Mouse (Mus musculus) ovary, postnatal 10 days (tissue): ENCODE data around the gene Ubtf.

Experiments
- DNase-seq: peaks from one replicate; pipeline ENCODE4 v3.0.0; 2022; ENCODE audit warnings: low spot score

Ubtf gene

GRCm38 (mm10) chr11:102346926-102347325 is 27.4 kb upstream of the Ubtf start:
- DNase-seq = no peak

- DNase-seq = no peak
Observed at GRCm38 (mm10) chr11:102344458-102344857, 24.9 kb upstream of the Ubtf start.

- DNase-seq = no peak
Observed at GRCm38 (mm10) chr11:102342742-102343141, 23.2 kb upstream of the Ubtf start.

DNA sequence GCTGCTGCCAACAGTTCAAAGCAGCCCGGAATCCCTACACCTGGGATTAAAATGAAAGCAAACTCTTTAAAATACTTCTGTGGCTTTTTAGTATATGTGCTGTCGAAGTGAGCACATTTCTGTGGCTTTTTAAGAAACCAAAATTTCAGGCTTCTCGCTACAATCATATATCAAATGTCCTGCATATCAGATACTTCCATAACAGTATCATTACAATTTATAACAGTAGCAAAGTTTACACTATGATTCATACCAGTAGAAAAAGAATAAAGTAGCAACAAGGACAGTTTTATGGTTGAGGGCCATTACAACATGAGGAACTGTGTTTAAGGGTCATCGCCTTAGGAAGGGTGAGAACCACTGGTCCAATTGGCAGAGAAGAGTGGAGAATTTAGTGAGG is 21.6 kb upstream of the Ubtf start:
- no peak for DNase-seq

GRCm38 (mm10) chr11:102339624-102340023 is 20.1 kb upstream of the Ubtf start:
- DNase-seq = no peak

- DNase-seq = no peak
Observed at GRCm38 (mm10) chr11:102339195-102339594, 19.7 kb upstream of the Ubtf start.

DNA sequence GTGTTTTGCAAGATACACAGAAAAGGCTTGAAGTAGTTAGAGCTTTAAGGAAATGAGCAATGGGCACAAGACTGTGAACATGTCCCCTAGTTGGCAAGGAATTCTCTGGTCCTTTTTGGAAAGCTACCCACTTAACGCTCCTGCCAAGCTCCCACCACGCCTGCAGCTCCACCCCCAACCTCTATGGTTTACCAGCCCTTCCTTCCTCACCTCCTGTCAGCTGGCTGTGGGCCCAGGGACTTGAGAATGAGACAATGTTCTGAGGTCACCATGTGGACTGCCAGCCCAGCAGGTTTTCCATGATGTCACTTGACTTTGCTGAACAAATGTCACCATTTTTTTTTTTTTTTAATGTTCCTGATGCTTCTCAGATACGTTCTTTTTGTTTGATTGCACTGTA is 19.0 kb upstream of the Ubtf start:
- DNase-seq = no peak

GRCm38 (mm10) chr11:102337921-102338320 is 18.4 kb upstream of the Ubtf start:
- DNase-seq = no peak

- DNase-seq = no peak
Observed at GRCm38 (mm10) chr11:102336191-102336590, 16.6 kb upstream of the Ubtf start.

DNA sequence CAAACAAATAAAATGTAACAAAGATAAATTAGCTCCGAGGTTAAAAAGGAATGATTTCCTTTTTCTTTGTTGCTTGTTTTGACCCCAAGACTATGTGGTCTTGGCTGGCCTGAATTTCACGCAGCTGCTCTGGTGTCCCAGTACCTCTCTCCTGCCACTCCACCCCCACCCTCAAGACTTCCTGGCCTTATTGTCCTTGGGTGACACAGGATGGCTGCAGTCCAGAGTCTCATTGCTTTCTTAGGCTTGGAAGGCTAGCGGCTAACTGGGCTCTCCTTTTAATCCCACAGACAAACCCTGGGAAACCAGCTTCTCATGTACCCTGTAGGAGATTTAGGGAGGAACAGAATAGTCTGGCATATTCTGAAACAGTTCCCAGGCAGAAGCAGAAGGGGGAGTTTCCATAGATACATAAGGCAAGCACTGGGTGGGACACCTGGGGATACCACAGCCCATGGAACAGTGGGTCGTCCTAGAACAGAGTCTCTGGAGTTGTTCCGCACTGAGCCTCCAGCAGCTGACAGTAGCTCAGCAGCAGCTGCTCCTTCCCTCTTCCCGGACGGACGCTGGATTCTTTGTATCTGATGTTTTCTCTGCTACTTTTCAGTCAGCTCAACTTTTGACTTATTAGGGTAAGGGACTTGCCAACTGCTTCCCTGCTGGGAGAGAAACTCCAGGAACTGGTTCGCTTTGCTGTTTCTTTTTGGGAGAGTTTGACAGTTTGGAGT is 15.6 kb upstream of the Ubtf start:
- DNase-seq = no peak

GRCm38 (mm10) chr11:102334010-102334409 is 14.5 kb upstream of the Ubtf start:
- DNase-seq = no peak

- DNase-seq = no peak
Observed at GRCm38 (mm10) chr11:102333061-102333460, 13.5 kb upstream of the Ubtf start.

- DNase-seq = no peak
Observed at GRCm38 (mm10) chr11:102331806-102332205, 12.3 kb upstream of the Ubtf start.

DNA sequence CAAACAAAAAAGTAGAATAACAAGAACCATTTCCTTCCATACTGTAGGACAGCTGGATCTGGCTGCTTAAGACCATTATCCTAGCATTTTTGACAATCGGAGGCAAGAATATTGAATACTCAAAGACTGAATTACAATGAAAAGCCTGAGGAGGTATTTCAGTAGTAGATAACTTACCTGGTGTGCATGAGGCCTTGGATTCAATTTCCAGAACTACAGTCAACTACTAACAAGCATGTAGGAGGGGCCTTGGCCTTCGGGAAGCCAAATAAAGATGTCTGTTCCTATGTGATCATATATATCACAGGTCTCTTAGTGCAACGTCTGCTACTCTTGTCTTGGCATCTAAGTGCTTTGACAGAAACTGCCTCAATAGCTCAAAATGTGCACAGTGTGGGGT is 10.5 kb upstream of the Ubtf start:
- no peak for DNase-seq

- no peak for DNase-seq
Observed at GRCm38 (mm10) chr11:102329518-102329917, 10.0 kb upstream of the Ubtf start.

- no peak for DNase-seq
Observed at GRCm38 (mm10) chr11:102327839-102328238, 8.3 kb upstream of the Ubtf start.

DNA sequence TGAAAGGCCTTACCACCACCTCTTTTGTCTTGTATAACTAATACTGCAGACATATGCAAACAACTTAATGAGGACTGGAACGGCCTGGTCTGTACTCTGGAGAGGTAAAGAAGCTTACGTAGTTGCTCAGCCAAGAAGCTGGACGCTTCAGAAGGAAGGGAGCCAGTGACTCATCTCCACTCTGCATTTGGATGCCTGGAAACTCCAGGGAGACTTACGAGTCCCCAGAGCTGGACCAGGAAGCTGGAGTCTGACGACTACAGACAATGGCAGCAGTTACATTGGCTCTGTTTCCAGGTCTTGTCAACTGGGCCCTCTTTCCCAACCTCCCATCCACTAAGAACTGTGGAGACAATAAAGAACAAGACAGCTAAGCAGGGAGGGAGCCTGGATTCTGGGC is 7.7 kb upstream of the Ubtf start:
- no peak for DNase-seq

GRCm38 (mm10) chr11:102323516-102323915 is 4.0 kb upstream of the Ubtf start:
- DNase-seq = no peak

GRCm38 (mm10) chr11:102321931-102322330 is 2.4 kb upstream of the Ubtf start:
- DNase-seq = no peak

- peak; percentile 50 for DNase-seq
Observed at GRCm38 (mm10) chr11:102320686-102321005, 1.1 kb upstream of the Ubtf start.

- peak; percentile 59 for DNase-seq
Observed at GRCm38 (mm10) chr11:102319941-102320685, 571 bp upstream of the Ubtf start.

GRCm38 (mm10) chr11:102318576-102319409 is 749 bp downstream of the Ubtf start:
- no peak for DNase-seq
